Mouse (Mus musculus): ENCODE results near the gene Ensa.

DNA sequence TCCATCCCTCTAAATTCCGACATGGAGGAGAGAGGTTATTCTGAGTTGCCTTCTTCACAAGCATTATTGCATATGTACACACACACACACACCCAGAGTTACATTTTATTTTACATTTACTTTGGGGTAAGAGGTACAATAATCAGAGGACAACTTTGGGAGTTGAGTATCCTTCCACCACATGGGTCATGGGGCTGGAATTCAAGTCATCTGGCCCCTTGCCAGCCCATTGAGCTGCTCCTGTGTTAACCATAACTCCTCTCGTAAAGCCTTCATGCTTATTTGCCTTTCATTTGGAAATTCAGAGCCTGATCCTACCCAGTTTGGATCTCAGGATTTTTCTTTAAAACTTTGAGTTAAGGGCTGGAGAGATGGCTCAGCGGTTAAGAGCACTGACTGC lies 18.7 kb upstream of the Ensa start:
- no peak for TF ChIP-seq POLR2A (IDR thresholded peaks at IDR 0.05; ENCODE audit: extremely low read depth, insufficient read depth, low read length)
- TF ChIP-seq CTCF (IDR thresholded peaks at IDR 0.05; ENCODE audit: low read depth, low read length): no peak

All from liver, adult 2 months (tissue).